Mouse (Mus musculus): ENCODE measurements around the gene Brms1. TPM values are rescaled to one million over a fixed set of nuclear protein-coding genes. Genes with fewer than 3 reads are reported as not detected.
A peak's percentile ranks its signal among the peaks of the same experiment; 100 is the strongest.

Gene Brms1
- polyA plus RNA-seq, 1 experiment: 58.2 TPM

- peaks cover 16% of the 10 kb centered on the region; the same call in 1 of the 2 replicates for H3K4me1 ChIP-seq (ENCODE audit: control insufficient read depth, insufficient read depth, low read length)
- H3K4me3 ChIP-seq (ENCODE audit: insufficient read depth, low read length): no peak overlapping the region
- no peak overlapping the region for H3K27ac ChIP-seq (ENCODE audit: insufficient read depth, low read depth, low read length)
- TF ChIP-seq CTCF (IDR thresholded peaks at IDR 0.05; ENCODE audit: low read depth, low read length): no peak
- no peak for TF ChIP-seq POLR2A (IDR thresholded peaks at IDR 0.05; ENCODE audit: borderline replicate concordance, low read depth, low read length)
These were observed 29.9 kb downstream of the Brms1 start for GRCm38 (mm10) chr19:5071077-5071476.

DNA sequence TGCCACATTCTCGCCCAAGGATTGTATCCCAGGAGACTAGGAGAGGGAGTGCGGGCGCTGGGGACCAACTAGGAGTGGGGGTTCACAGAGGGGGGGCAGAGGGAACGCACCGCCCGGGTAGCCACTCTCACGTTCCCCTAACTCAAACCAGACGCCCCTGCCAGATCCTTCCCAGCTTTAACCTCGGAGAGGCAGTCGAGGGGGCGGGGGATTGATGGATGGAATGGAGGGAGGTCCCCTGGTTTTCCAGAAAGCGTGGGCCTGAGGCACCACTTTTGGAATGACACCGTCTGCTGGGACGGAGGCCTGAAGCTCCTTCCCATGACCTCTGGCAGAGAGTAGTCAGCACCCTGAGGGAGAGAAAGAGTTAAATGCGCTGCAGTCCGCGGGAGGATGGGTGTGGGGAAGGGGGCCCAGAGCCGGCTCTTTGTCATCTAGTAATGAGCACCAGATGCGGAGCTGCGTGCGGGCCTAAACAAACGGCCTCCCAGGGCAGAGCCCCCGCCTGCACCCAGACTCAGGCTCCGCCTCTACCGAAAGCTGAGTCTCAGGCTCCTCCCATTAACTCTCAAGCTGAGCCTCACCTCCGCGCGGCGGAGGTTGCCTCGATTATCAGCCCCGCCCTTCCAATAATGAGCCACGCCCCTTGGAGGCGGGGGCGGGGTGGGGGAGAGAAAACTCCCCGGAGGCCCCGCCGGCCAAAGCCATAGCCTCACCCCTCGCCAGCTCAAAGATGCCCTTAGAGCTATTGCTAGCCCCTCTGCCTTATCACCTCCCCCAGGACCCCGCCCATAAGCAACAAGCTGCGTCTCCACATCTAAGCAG lies 30.6 kb downstream of the Brms1 start:
- Histone ChIP-seq H3K27ac (ENCODE audit: insufficient read depth, low read depth, low read length) (no peak overlapping the region), H3K4me3 (ENCODE audit: insufficient read depth, low read length) (peak overlapping the region; percentile 64), H3K4me1 (ENCODE audit: control insufficient read depth, insufficient read depth, low read length) (peaks cover 16% of the 10 kb centered on the region; the same call in 1 of the 2 replicates)
- TF ChIP-seq CTCF (IDR thresholded peaks at IDR 0.05; ENCODE audit: low read depth, low read length) (no peak), POLR2A (IDR thresholded peaks at IDR 0.05; ENCODE audit: borderline replicate concordance, low read depth, low read length) (no peak)

GRCm38 (mm10) chr19:5072389-5073019 lies 31.4 kb downstream of the Brms1 start:
- TF ChIP-seq POLR2A (IDR thresholded peaks at IDR 0.05; ENCODE audit: borderline replicate concordance, low read depth, low read length) (no peak), CTCF (IDR thresholded peaks at IDR 0.05; ENCODE audit: low read depth, low read length) (no peak)

GRCm38 (mm10) chr19:5073028-5073427 lies 31.9 kb downstream of the Brms1 start:
- Histone ChIP-seq H3K4me1 (ENCODE audit: control insufficient read depth, insufficient read depth, low read length) (peaks cover 16% of the 10 kb centered on the region; the same call in 1 of the 2 replicates), H3K27ac (ENCODE audit: insufficient read depth, low read depth, low read length) (no peak overlapping the region), H3K4me3 (ENCODE audit: insufficient read depth, low read length) (peak overlapping the region; percentile 64)
- TF ChIP-seq POLR2A (IDR thresholded peaks at IDR 0.05; ENCODE audit: borderline replicate concordance, low read depth, low read length) (no peak), CTCF (IDR thresholded peaks at IDR 0.05; ENCODE audit: low read depth, low read length) (peak; percentile 64)

More at GRCm38 (mm10) chr19:5072389-5073019, 31.4 kb downstream of the Brms1 start:
- H3K27ac ChIP-seq (ENCODE audit: insufficient read depth, low read depth, low read length): no peak overlapping the region
- peaks cover 16% of the 10 kb centered on the region; the same call in 1 of the 2 replicates for H3K4me1 ChIP-seq (ENCODE audit: control insufficient read depth, insufficient read depth, low read length)
- H3K4me3 ChIP-seq (ENCODE audit: insufficient read depth, low read length): peak overlapping the region; percentile 64

GRCm38 (mm10) chr19:5073518-5073917 lies 32.4 kb downstream of the Brms1 start:
- TF ChIP-seq POLR2A (IDR thresholded peaks at IDR 0.05; ENCODE audit: borderline replicate concordance, low read depth, low read length): no peak
- no peak for TF ChIP-seq CTCF (IDR thresholded peaks at IDR 0.05; ENCODE audit: low read depth, low read length)
- H3K27ac ChIP-seq (ENCODE audit: insufficient read depth, low read depth, low read length): no peak overlapping the region

DNA sequence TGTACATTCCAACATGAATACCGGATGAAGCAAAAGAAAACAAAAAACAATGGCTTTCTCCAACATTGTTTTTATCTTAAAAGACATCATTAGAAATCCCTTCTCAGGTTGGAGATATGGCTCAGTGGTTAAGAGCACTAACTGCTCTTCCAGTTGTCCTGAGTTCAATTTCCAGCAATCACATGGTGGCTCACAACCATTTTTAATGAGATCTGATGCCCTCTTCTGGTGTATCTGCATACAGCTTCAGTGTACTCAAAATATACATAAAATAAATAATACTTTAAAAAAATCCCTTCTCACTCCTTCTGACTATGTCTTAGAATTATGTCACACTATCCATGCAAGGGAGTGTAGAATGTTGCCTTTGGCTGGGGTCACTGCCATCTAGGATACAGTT lies 38.1 kb downstream of the Brms1 start:
- Histone ChIP-seq H3K27ac (ENCODE audit: insufficient read depth, low read depth, low read length) (no peak overlapping the region), H3K4me1 (ENCODE audit: control insufficient read depth, insufficient read depth, low read length) (peaks cover 6% of the 10 kb centered on the region; the same call in 1 of the 2 replicates), H3K4me3 (ENCODE audit: insufficient read depth, low read length) (no peak overlapping the region)
- TF ChIP-seq POLR2A (IDR thresholded peaks at IDR 0.05; ENCODE audit: borderline replicate concordance, low read depth, low read length) (no peak), CTCF (IDR thresholded peaks at IDR 0.05; ENCODE audit: low read depth, low read length) (no peak)

More at GRCm38 (mm10) chr19:5073518-5073917, 32.4 kb downstream of the Brms1 start:
- Histone ChIP-seq H3K4me1 (ENCODE audit: control insufficient read depth, insufficient read depth, low read length) (peaks cover 16% of the 10 kb centered on the region; the same call in 1 of the 2 replicates), H3K4me3 (ENCODE audit: insufficient read depth, low read length) (no peak overlapping the region)

DNA sequence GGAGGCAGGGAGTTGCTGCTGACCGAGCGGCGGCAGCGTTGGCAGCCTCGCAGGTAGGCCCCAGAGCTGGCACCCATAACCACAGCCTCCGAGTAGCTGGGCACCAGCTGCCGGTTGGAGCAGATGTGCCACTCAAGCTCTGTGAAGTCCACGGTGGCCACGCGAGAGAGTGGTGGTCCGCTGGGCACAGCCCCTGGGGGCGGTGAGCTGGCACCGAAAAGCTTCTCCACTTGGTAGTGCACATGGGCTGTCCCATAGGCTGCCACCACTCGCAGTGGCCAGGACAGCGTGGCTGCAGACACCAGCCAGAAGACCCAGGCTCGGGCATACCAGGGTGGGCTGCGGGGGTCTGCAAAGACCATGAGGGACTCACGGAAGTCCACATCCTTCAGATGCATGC lies 40.9 kb downstream of the Brms1 start:
- Histone ChIP-seq H3K4me3 (ENCODE audit: insufficient read depth, low read length) (no peak overlapping the region), H3K27ac (ENCODE audit: insufficient read depth, low read depth, low read length) (no peak overlapping the region), H3K4me1 (ENCODE audit: control insufficient read depth, insufficient read depth, low read length) (peaks cover 4% of the 10 kb centered on the region; the same call in 1 of the 2 replicates)
- TF ChIP-seq POLR2A (IDR thresholded peaks at IDR 0.05; ENCODE audit: borderline replicate concordance, low read depth, low read length): no peak
- TF ChIP-seq CTCF (IDR thresholded peaks at IDR 0.05; ENCODE audit: low read depth, low read length): no peak

DNA sequence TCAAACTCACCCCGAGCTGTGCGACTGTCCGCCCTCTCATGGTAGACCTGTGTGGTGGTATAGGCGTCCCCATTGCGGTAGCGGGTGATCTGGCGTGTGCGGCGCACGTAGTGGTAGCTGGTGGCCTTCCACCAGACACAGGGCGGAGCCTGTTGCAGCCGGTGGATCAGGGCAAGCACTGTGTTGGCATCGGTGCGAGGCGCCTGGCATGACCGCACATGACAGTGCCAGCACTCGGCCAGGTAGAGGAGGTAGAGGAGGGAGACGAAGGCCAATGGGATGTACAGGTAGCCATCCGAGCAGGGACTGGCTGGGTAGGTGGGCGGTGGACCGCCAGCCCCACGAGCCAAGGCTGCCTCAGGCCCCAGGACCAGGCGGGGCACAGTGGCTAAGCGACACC lies 41.4 kb downstream of the Brms1 start:
- Histone ChIP-seq H3K4me1 (ENCODE audit: control insufficient read depth, insufficient read depth, low read length) (peaks cover 9% of the 10 kb centered on the region), H3K27ac (ENCODE audit: insufficient read depth, low read depth, low read length) (no peak overlapping the region), H3K4me3 (ENCODE audit: insufficient read depth, low read length) (no peak overlapping the region)
- no peak for TF ChIP-seq CTCF (IDR thresholded peaks at IDR 0.05; ENCODE audit: low read depth, low read length)
- no peak for TF ChIP-seq POLR2A (IDR thresholded peaks at IDR 0.05; ENCODE audit: borderline replicate concordance, low read depth, low read length)

GRCm38 (mm10) chr19:5083961-5084833 lies 43.0 kb downstream of the Brms1 start:
- Histone ChIP-seq H3K27ac (ENCODE audit: insufficient read depth, low read depth, low read length) (no peak overlapping the region), H3K4me3 (ENCODE audit: insufficient read depth, low read length) (no peak overlapping the region), H3K4me1 (ENCODE audit: control insufficient read depth, insufficient read depth, low read length) (peaks cover 11% of the 10 kb centered on the region)
- TF ChIP-seq POLR2A (IDR thresholded peaks at IDR 0.05; ENCODE audit: borderline replicate concordance, low read depth, low read length) (no peak), CTCF (IDR thresholded peaks at IDR 0.05; ENCODE audit: low read depth, low read length) (no peak)

Data from bone marrow macrophage, adult 2 months (primary cell).